Mouse (Mus musculus) liver, embryonic 15.5 days (tissue): ENCODE data around the gene Ak5. TPM values are rescaled to one million over a fixed set of nuclear protein-coding genes. Genes with fewer than 3 reads are reported as not detected.
"Not testable (repeated sequence)": the region's sequence is repeated elsewhere in the genome, so short reads cannot be mapped to it uniquely, and the experiment has no call there.

Experiments
- ATAC-seq: fragments of 200-750 bp; cut with Nextera tagmentation; 2 replicates; pipeline ENCODE4 v1.8.0; 2017; ENCODE audit warnings: moderate number of reproducible peaks, mild to moderate bottlenecking, moderate library complexity; ENCODE audit not compliant: insufficient read depth
- H3K27ac ChIP-seq: fragments of 300-500 bp; sonication (generic); replicated peaks from 2 replicates; pipeline ENCODE4 v1.5.1; 2015; ENCODE audit warnings: mild to moderate bottlenecking, inconsistent platforms
- H3K27me3 ChIP-seq: fragments of 300-500 bp; sonication (generic); 2 replicates; pipeline ENCODE4 v1.6.1; 2015; ENCODE audit warnings: mild to moderate bottlenecking, inconsistent platforms
- H3K36me3 ChIP-seq: fragments of 300-500 bp; sonication (generic); replicated peaks from 2 replicates; pipeline ENCODE4 v1.6.1; 2015; ENCODE audit warnings: moderate library complexity, mild to moderate bottlenecking, inconsistent platforms
- H3K4me1 ChIP-seq: fragments of 300-500 bp; sonication (generic); replicated peaks from 2 replicates; pipeline ENCODE4 v1.6.1; 2015; ENCODE audit warnings: inconsistent platforms
- H3K4me2 ChIP-seq: fragments of 300-500 bp; sonication (generic); 2 replicates; pipeline ENCODE4 v1.6.1; 2015; ENCODE audit warnings: moderate library complexity, mild to moderate bottlenecking, inconsistent platforms
- H3K4me3 ChIP-seq: fragments of 300-500 bp; sonication (generic); replicated peaks from 2 replicates; pipeline ENCODE4 v1.5.1; 2015; ENCODE audit warnings: mild to moderate bottlenecking, inconsistent platforms
- H3K9ac ChIP-seq: fragments of 300-500 bp; sonication (generic); 2 replicates; pipeline ENCODE4 v1.6.1; 2015; ENCODE audit warnings: moderate library complexity, mild to moderate bottlenecking, inconsistent platforms
- H3K9me3 ChIP-seq: fragments of 300-500 bp; sonication (generic); replicated peaks from 2 replicates; pipeline ENCODE4 v1.6.1; 2016; ENCODE audit warnings: inconsistent platforms
- WGBS: fragments of 180-500 bp; shearing (Covaris S2); methylation state at CpG from one replicate; pipeline ENCODE4 v1.1.7; 2015; ENCODE audit warnings: mixed read lengths; ENCODE audit not compliant: insufficient replicate concordance; 5-methylcytosine and 5-hydroxymethylcytosine counted together
- polyA plus RNA-seq: library from polyadenylated mRNA; unstranded; fragments of >200 nt; fragmentation: Nextera tagmentation; extraction: Ambion mirVana; gene quantifications from 2 replicates; pipeline ENCODE4 v1.2.1, GENCODE M21; 2015

Gene Ak5
- polyA plus RNA-seq, 1 experiment from 2014 or later, result 0.20 TPM

GRCm38 (mm10) chr3:152586191-152586590 lies 82.0 kb downstream of the Ak5 start:
- ATAC-seq, result no peak
- H3K9ac ChIP-seq, result no peak overlapping the region
- no peaks in the 10 kb centered on the region for H3K9me3 ChIP-seq
- no peaks in the 10 kb centered on the region for H3K27me3 ChIP-seq
- H3K36me3 ChIP-seq, result no peaks in the 10 kb centered on the region
- H3K4me1 ChIP-seq, result no peaks in the 10 kb centered on the region
- no peak overlapping the region for H3K4me2 ChIP-seq
- H3K27ac ChIP-seq, result no peak overlapping the region
- 71% methylated on average over 8 of the region's 8 CpGs for WGBS
- H3K4me3 ChIP-seq, result no peak overlapping the region

- WGBS, result 59% methylated on average over 6 of the region's 6 CpGs
- H3K9me3 ChIP-seq, result no peaks in the 10 kb centered on the region
- no peaks in the 10 kb centered on the region for H3K4me1 ChIP-seq
- H3K36me3 ChIP-seq, result no peaks in the 10 kb centered on the region
- ATAC-seq, result no peak
- no peak overlapping the region for H3K27ac ChIP-seq
- H3K27me3 ChIP-seq, result no peaks in the 10 kb centered on the region
- H3K4me2 ChIP-seq, result no peak overlapping the region
- no peak overlapping the region for H3K9ac ChIP-seq
- no peak overlapping the region for H3K4me3 ChIP-seq
Measured at GRCm38 (mm10) chr3:152585581-152585980, 82.6 kb downstream of the Ak5 start.

DNA sequence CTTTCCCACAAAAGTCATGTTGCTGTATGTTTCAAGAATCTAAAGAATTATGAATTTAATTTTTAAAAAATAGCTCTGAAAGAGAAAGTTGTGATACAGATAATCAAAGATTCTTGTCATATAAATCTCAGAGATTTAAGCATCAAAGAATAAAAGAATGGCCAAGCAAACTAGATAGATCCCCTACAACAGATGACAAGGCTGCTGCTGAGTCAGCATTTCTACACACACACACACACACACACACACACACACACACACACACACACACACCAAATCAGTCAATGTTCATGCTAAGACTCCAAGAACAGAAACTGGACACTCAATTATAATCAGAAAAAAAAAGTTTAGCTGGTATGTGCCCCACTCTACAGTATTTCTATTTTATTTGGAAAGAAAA lies 85.1 kb downstream of the Ak5 start:
- Histone ChIP-seq H3K4me3 (no peak overlapping the region), H3K4me1 (no peaks in the 10 kb centered on the region), H3K9me3 (no peaks in the 10 kb centered on the region), H3K4me2 (no peak overlapping the region), H3K27ac (no peak overlapping the region), H3K9ac (no peak overlapping the region), H3K36me3 (no peaks in the 10 kb centered on the region), H3K27me3 (no peaks in the 10 kb centered on the region)
- no peak for ATAC-seq

DNA sequence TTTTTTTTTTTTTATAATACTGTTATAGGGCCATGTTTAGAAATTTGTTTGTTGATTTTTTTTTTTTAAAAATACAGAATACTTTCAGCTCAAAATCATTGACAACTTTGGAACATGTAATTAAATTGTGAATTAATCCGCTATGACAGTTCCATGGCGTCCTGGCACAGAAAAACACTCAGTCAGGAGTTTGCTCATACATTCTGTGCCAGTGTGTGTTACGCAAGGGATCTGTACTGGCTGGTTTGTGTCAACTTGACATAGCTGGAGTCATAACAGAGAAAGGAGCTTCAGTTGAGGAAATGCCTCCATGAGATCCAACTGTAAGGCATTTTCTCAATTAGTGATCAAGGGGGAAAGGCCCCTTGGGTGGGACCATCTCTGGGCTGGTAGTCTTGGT lies 86.3 kb downstream of the Ak5 start:
- 62% methylated on average over 3 of the region's 3 CpGs for whole genome bisulfite sequencing
- not testable (repeated sequence) for H3K27me3 ChIP-seq

DNA sequence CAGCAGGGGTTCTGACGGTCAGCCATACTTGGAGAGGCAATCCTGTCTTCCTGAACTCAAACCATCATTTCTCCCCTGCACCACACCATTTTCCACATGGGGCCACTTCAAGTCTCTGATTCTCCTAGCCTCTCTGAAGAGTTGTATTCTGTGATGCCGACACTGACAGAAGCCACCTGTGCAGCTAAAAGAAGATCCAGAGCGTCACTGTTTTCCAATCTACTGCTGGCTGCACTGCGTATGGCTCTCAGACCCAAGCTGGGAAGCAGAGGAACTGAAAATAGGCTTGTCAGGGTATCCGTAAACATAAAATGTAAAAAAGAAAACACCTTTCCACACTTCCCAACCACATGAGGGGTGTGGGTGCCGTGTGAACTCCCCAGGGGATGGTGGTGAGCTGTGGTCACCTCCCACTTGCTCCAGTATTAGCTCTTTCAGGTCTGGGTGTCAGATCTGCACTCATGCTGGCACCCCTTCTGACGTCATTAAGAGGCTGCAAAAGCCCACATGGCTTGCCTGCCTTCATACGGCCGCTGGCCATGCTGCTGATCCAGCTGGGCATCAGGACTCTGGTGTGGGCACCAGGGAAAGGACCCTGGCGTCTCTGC lies 88.1 kb downstream of the Ak5 start:
- Histone ChIP-seq H3K4me3 (no peak overlapping the region), H3K4me1 (no peaks in the 10 kb centered on the region), H3K4me2 (no peak overlapping the region), H3K9me3 (no peaks in the 10 kb centered on the region), H3K27me3 (no peaks in the 10 kb centered on the region), H3K9ac (no peak overlapping the region), H3K27ac (no peak overlapping the region), H3K36me3 (no peaks in the 10 kb centered on the region)
- no peak for ATAC-seq
- WGBS, result 63% methylated on average over 10 of the region's 10 CpGs

More for the DNA sequence above, 86.3 kb downstream of the Ak5 start:
- not testable (repeated sequence) for H3K9ac ChIP-seq, ATAC-seq, H3K4me2 ChIP-seq, H3K4me1 ChIP-seq, H3K9me3 ChIP-seq, H3K27ac ChIP-seq, H3K4me3 ChIP-seq, H3K36me3 ChIP-seq

DNA sequence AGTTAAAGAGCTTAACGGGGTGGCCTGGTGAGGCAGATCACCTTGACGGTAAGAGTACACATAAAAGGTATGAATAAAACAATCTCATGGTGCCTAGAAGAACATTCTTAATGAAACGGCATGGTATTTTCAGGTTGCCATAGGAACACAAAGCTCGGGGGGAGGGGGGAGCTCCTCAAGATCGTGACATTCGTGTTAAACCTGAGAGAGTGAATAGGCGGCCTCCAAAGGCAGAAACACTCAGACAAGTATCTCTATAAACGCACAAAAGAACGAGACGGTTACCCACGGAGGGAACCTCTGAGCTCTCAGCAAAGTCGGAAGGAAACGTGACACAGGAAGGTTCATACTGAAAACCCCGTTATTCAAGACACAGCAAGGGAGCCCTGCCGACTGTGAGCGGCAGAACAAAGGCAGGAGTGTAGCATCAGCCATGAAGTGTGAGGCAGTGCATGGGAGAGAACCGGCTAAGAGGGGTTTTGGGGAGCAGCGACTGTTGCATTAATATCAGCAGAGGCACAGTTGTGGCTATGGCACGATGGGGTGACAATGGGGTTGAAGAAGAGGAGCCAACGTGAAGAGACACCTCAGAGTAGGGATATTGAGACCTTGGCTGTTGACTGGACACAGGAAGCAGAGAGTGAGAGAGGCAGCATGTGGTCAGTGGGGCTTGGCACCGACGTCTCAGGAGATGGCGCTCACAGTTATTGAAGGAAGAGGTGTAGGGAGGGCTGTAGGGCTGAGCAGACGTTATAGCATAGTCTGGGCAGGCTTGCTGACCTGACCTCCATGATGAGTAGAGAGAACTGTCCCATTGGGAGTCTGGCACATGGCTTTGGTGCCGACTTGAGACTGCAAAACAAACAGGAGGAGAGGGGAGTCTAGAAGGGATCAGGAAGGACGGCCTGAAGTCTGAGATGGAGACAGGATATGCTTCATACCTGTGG lies 89.6 kb downstream of the Ak5 start:
- no peak for ATAC-seq
- H3K4me2 ChIP-seq, result no peak overlapping the region
- H3K4me3 ChIP-seq, result no peak overlapping the region
- H3K27ac ChIP-seq, result no peak overlapping the region
- WGBS, result 71% methylated on average over 26 of the region's 26 CpGs
- H3K4me1 ChIP-seq, result no peaks in the 10 kb centered on the region
- no peak overlapping the region for H3K9ac ChIP-seq
- no peaks in the 10 kb centered on the region for H3K36me3 ChIP-seq
- H3K9me3 ChIP-seq, result no peaks in the 10 kb centered on the region
- no peaks in the 10 kb centered on the region for H3K27me3 ChIP-seq

- H3K4me2 ChIP-seq, result no peak overlapping the region
- no peaks in the 10 kb centered on the region for H3K4me1 ChIP-seq
- H3K9me3 ChIP-seq, result no peaks in the 10 kb centered on the region
- no peaks in the 10 kb centered on the region for H3K27me3 ChIP-seq
- no peaks in the 10 kb centered on the region for H3K36me3 ChIP-seq
- H3K4me3 ChIP-seq, result no peak overlapping the region
- H3K9ac ChIP-seq, result no peak overlapping the region
- WGBS, result 70% methylated on average over 7 of the region's 7 CpGs
- no peak for ATAC-seq
- H3K27ac ChIP-seq, result no peak overlapping the region
Measured at GRCm38 (mm10) chr3:152577763-152578162, 90.4 kb downstream of the Ak5 start.

DNA sequence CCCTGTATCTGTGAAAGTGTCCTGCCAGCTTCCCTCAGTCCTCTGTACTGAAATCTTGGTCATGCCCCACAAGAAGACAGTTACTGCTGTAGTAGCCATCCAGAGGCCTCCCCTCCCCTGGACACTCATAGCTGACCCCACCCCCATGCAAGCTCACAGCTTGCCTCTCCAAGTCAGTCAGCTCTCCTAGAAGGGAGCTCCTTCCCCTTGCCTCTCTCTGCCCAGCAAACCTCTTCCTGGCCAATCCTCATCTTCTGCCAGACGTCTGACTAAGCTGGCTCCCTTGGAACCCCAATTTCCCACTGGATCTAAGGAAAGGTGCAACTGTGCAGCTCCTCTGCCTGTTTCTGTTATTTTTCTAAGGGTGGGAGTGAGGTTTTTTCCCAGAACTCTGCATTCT lies 90.9 kb downstream of the Ak5 start:
- H3K4me1 ChIP-seq, result no peaks in the 10 kb centered on the region
- no peaks in the 10 kb centered on the region for H3K36me3 ChIP-seq
- H3K27me3 ChIP-seq, result no peaks in the 10 kb centered on the region
- no peak overlapping the region for H3K9ac ChIP-seq
- no peak overlapping the region for H3K4me2 ChIP-seq
- H3K9me3 ChIP-seq, result no peaks in the 10 kb centered on the region
- WGBS, result 46% methylated on average over 1 of the region's 1 CpGs
- no peak for ATAC-seq
- H3K4me3 ChIP-seq, result no peak overlapping the region
- no peak overlapping the region for H3K27ac ChIP-seq

GRCm38 (mm10) chr3:152569242-152569605 lies 98.9 kb downstream of the Ak5 start:
- no peaks in the 10 kb centered on the region for H3K4me1 ChIP-seq
- no peak overlapping the region for H3K27ac ChIP-seq
- H3K4me3 ChIP-seq, result no peak overlapping the region
- no peak overlapping the region for H3K4me2 ChIP-seq
- no peaks in the 10 kb centered on the region for H3K36me3 ChIP-seq
- H3K27me3 ChIP-seq, result no peaks in the 10 kb centered on the region
- no peaks in the 10 kb centered on the region for H3K9me3 ChIP-seq
- H3K9ac ChIP-seq, result no peak overlapping the region
- ATAC-seq, result no peak
- 19% methylated on average over 6 of the region's 6 CpGs for WGBS

GRCm38 (mm10) chr3:152568455-152569241 lies 99.5 kb downstream of the Ak5 start:
- no peaks in the 10 kb centered on the region for H3K9me3 ChIP-seq
- H3K9ac ChIP-seq, result no peak overlapping the region
- H3K4me1 ChIP-seq, result no peaks in the 10 kb centered on the region
- H3K36me3 ChIP-seq, result no peaks in the 10 kb centered on the region
- no peak overlapping the region for H3K27ac ChIP-seq
- H3K4me3 ChIP-seq, result no peak overlapping the region
- 51% methylated on average over 9 of the region's 9 CpGs for WGBS
- no peak for ATAC-seq
- H3K27me3 ChIP-seq, result no peaks in the 10 kb centered on the region
- no peak overlapping the region for H3K4me2 ChIP-seq

- H3K4me3 ChIP-seq, result no peak overlapping the region
- no peak overlapping the region for H3K4me2 ChIP-seq
- WGBS, result 17% methylated on average over 6 of the region's 6 CpGs
- no peaks in the 10 kb centered on the region for H3K36me3 ChIP-seq
- ATAC-seq, result no peak
- no peaks in the 10 kb centered on the region for H3K9me3 ChIP-seq
- H3K9ac ChIP-seq, result no peak overlapping the region
- no peaks in the 10 kb centered on the region for H3K27me3 ChIP-seq
- no peak overlapping the region for H3K27ac ChIP-seq
- H3K4me1 ChIP-seq, result peaks cover under 1% of the 10 kb centered on the region; the same call in 1 of the 2 replicates
Measured at GRCm38 (mm10) chr3:152564516-152565113, 103.5 kb downstream of the Ak5 start.
